Mouse (Mus musculus): ENCODE measurements at regions not wholly inside any gene's neighbourhood (a gene's known extent, or its start where the extent isn't known, plus 50 kb on each side); places are given as distances from the start of the nearest gene placed in this dataset.
A peak's percentile ranks its signal among the peaks of the same experiment; 100 is the strongest.

GRCm38 (mm10) chr5:106274617-106275016 is 183.3 kb downstream of the Barhl2 start:
- no peak for ATAC-seq (ENCODE audit: insufficient read depth)
- H3K4me1 ChIP-seq (ENCODE audit: insufficient read depth): no peaks in the 10 kb centered on the region
- H3K4me2 ChIP-seq: no peak overlapping the region
- H3K36me3 ChIP-seq (ENCODE audit: insufficient read depth): no peaks in the 10 kb centered on the region
- peak; percentile 55 for DNase-seq
- 32% methylated on average over 10 of the region's 10 CpGs for WGBS
- peak; percentile 76 for TF ChIP-seq CTCF (IDR thresholded peaks at IDR 0.05; ENCODE audit: low read depth)
- no peak overlapping the region for H3K4me3 ChIP-seq (ENCODE audit: low read depth, low read length)
- H3K9me3 ChIP-seq (ENCODE audit: low read depth, low read length): no peaks in the 10 kb centered on the region
- H3K27me3 ChIP-seq (ENCODE audit: insufficient read depth, low read length): no peaks in the 10 kb centered on the region
- H3K27ac ChIP-seq (ENCODE audit: low read depth): no peak overlapping the region
- H3K9ac ChIP-seq: no peak overlapping the region

- Histone ChIP-seq H3K4me1 (ENCODE audit: insufficient read depth) (no peaks in the 10 kb centered on the region), H3K36me3 (ENCODE audit: insufficient read depth) (no peaks in the 10 kb centered on the region), H3K27ac (ENCODE audit: low read depth) (no peak overlapping the region), H3K9ac (no peak overlapping the region), H3K4me3 (ENCODE audit: low read depth, low read length) (no peak overlapping the region), H3K9me3 (ENCODE audit: low read depth, low read length) (no peaks in the 10 kb centered on the region), H3K27me3 (ENCODE audit: insufficient read depth, low read length) (no peaks in the 10 kb centered on the region), H3K4me2 (no peak overlapping the region)
- no peak for DNase-seq
- WGBS: 70% methylated on average over 2 of the region's 2 CpGs
- TF ChIP-seq CTCF (IDR thresholded peaks at IDR 0.05; ENCODE audit: low read depth): peak; percentile 16; the same call in 1 of the 2 replicates
- no peak for ATAC-seq (ENCODE audit: insufficient read depth)
Observed at GRCm38 (mm10) chr5:106264536-106264935, 193.4 kb downstream of the Barhl2 start.

- Histone ChIP-seq H3K9me3 (ENCODE audit: low read depth, low read length) (no peaks in the 10 kb centered on the region), H3K4me2 (no peak overlapping the region), H3K4me3 (ENCODE audit: low read depth, low read length) (no peak overlapping the region), H3K4me1 (ENCODE audit: insufficient read depth) (no peaks in the 10 kb centered on the region), H3K27ac (ENCODE audit: low read depth) (no peak overlapping the region), H3K9ac (no peak overlapping the region), H3K36me3 (ENCODE audit: insufficient read depth) (no peaks in the 10 kb centered on the region), H3K27me3 (ENCODE audit: insufficient read depth, low read length) (no peaks in the 10 kb centered on the region)
- 74% methylated on average over 1 of the region's 1 CpGs for WGBS
- no peak for TF ChIP-seq CTCF (IDR thresholded peaks at IDR 0.05; ENCODE audit: low read depth)
- ATAC-seq (ENCODE audit: insufficient read depth): no peak
- no peak for DNase-seq
Observed at GRCm38 (mm10) chr5:106257179-106257578, 200.8 kb downstream of the Barhl2 start.

- Histone ChIP-seq H3K27me3 (ENCODE audit: insufficient read depth, low read length) (no peaks in the 10 kb centered on the region), H3K9ac (no peak overlapping the region), H3K9me3 (ENCODE audit: low read depth, low read length) (no peaks in the 10 kb centered on the region), H3K27ac (ENCODE audit: low read depth) (no peak overlapping the region), H3K4me3 (ENCODE audit: low read depth, low read length) (no peak overlapping the region), H3K4me1 (ENCODE audit: insufficient read depth) (no peaks in the 10 kb centered on the region), H3K36me3 (ENCODE audit: insufficient read depth) (no peaks in the 10 kb centered on the region), H3K4me2 (no peak overlapping the region)
- ATAC-seq (ENCODE audit: insufficient read depth): no peak
- 59% methylated on average over 3 of the region's 3 CpGs for WGBS
- no peak for DNase-seq
- TF ChIP-seq CTCF (IDR thresholded peaks at IDR 0.05; ENCODE audit: low read depth): no peak
Observed at GRCm38 (mm10) chr5:106229154-106229553, 228.8 kb downstream of the Barhl2 start.

- H3K4me2 ChIP-seq: no peak overlapping the region
- no peaks in the 10 kb centered on the region for H3K36me3 ChIP-seq (ENCODE audit: insufficient read depth)
- WGBS: 50% methylated on average over 7 of the region's 7 CpGs
Observed at GRCm38 (mm10) chr5:106224141-106224540, 233.8 kb downstream of the Barhl2 start.

GRCm38 (mm10) chr5:106209543-106209942 is 248.4 kb downstream of the Barhl2 start:
- H3K36me3 ChIP-seq (ENCODE audit: insufficient read depth): no peaks in the 10 kb centered on the region
- TF ChIP-seq CTCF (IDR thresholded peaks at IDR 0.05; ENCODE audit: low read depth): no peak
- no peaks in the 10 kb centered on the region for H3K4me1 ChIP-seq (ENCODE audit: insufficient read depth)
- H3K27me3 ChIP-seq (ENCODE audit: insufficient read depth, low read length): no peaks in the 10 kb centered on the region
- H3K4me2 ChIP-seq: no peak overlapping the region
- H3K27ac ChIP-seq (ENCODE audit: low read depth): no peak overlapping the region
- no peak overlapping the region for H3K4me3 ChIP-seq (ENCODE audit: low read depth, low read length)
- WGBS: 81% methylated on average over 5 of the region's 5 CpGs
- no peaks in the 10 kb centered on the region for H3K9me3 ChIP-seq (ENCODE audit: low read depth, low read length)
- no peak for ATAC-seq (ENCODE audit: insufficient read depth)
- DNase-seq: no peak
- no peak overlapping the region for H3K9ac ChIP-seq

More at GRCm38 (mm10) chr5:106224141-106224540, 233.8 kb downstream of the Barhl2 start:
- no peak for TF ChIP-seq CTCF (IDR thresholded peaks at IDR 0.05; ENCODE audit: low read depth)
- Histone ChIP-seq H3K4me1 (ENCODE audit: insufficient read depth) (no peaks in the 10 kb centered on the region), H3K9me3 (ENCODE audit: low read depth, low read length) (no peaks in the 10 kb centered on the region), H3K4me3 (ENCODE audit: low read depth, low read length) (no peak overlapping the region), H3K9ac (no peak overlapping the region), H3K27me3 (ENCODE audit: insufficient read depth, low read length) (no peaks in the 10 kb centered on the region), H3K27ac (ENCODE audit: low read depth) (no peak overlapping the region)
- ATAC-seq (ENCODE audit: insufficient read depth) (no peak), DNase-seq (no peak)

- Histone ChIP-seq H3K9me3 (ENCODE audit: low read depth, low read length) (no peaks in the 10 kb centered on the region), H3K4me3 (ENCODE audit: low read depth, low read length) (no peak overlapping the region), H3K4me1 (ENCODE audit: insufficient read depth) (no peaks in the 10 kb centered on the region), H3K27ac (ENCODE audit: low read depth) (no peak overlapping the region), H3K9ac (no peak overlapping the region), H3K27me3 (ENCODE audit: insufficient read depth, low read length) (no peaks in the 10 kb centered on the region), H3K36me3 (ENCODE audit: insufficient read depth) (no peaks in the 10 kb centered on the region), H3K4me2 (no peak overlapping the region)
- WGBS: 64% methylated on average over 6 of the region's 6 CpGs
- no peak for DNase-seq
- ATAC-seq (ENCODE audit: insufficient read depth): no peak
- TF ChIP-seq CTCF (IDR thresholded peaks at IDR 0.05; ENCODE audit: low read depth): no peak
Observed at GRCm38 (mm10) chr5:106207706-106208105, 250.3 kb downstream of the Barhl2 start.

GRCm38 (mm10) chr5:106205724-106206123 is 252.2 kb downstream of the Barhl2 start:
- Histone ChIP-seq H3K4me2 (no peak overlapping the region), H3K27me3 (ENCODE audit: insufficient read depth, low read length) (no peaks in the 10 kb centered on the region), H3K9me3 (ENCODE audit: low read depth, low read length) (no peaks in the 10 kb centered on the region), H3K27ac (ENCODE audit: low read depth) (no peak overlapping the region), H3K36me3 (ENCODE audit: insufficient read depth) (no peaks in the 10 kb centered on the region), H3K4me1 (ENCODE audit: insufficient read depth) (no peaks in the 10 kb centered on the region), H3K9ac (no peak overlapping the region), H3K4me3 (ENCODE audit: low read depth, low read length) (no peak overlapping the region)
- TF ChIP-seq CTCF (IDR thresholded peaks at IDR 0.05; ENCODE audit: low read depth): no peak
- DNase-seq (no peak), ATAC-seq (ENCODE audit: insufficient read depth) (no peak)
- WGBS: 49% methylated on average over 6 of the region's 6 CpGs

Measured in lung, embryonic 14.5 days (tissue).